Mouse (Mus musculus) urinary bladder, postnatal 10 days (tissue): ENCODE measurements around the gene Lamtor5.
A peak's percentile ranks its signal among the peaks of the same experiment; 100 is the strongest.
"Not testable (repeated sequence)": the region's sequence is repeated elsewhere in the genome, so short reads cannot be mapped to it uniquely, and the experiment has no call there.

Experiments
- DNase-seq: peaks from one replicate; pipeline ENCODE4 v3.0.0; 2022; ENCODE audit warnings: low spot score

Lamtor5 gene

DNA sequence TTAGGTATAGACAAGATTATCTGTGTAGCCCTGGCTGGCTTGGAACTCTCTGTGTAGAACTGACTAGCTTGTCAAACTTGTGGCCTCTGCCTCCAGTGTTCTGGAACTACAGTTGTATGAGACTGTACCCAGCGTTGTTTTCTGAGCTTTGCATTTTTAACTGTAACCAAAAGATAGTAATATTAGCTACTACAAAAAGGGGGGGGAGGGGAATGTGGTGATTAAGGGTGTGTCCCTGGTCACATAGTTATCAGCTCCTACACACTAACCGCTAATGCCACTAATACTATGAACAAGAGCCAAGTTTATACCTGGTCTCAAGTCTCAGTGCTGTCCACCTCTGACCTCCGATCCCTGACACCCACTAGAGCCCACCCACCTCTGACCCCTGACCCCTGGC is 6.2 kb upstream of the Lamtor5 start:
- no peak for DNase-seq

DNA sequence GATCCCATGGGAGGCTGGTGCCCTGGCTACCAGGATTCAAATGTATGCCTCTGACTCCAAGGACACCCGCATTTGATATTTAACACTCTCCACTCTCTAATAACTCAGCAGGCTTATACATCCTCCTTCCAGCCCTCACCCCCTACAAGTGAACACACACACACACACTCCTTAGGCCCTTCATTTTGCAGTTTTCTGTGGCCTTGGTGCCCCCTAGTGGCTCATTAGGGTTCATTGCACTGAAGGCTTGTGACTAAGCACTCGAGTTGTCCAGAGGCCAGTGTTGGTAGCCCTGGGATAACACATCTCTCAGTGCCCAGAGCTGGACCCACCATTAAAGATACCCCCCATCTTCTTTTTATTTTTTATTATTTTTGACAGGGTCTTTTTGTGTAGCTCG is 4.8 kb upstream of the Lamtor5 start:
- DNase-seq = no peak

GRCm38 (mm10) chr3:107275351-107275750 is 3.3 kb upstream of the Lamtor5 start:
- no peak for DNase-seq

GRCm38 (mm10) chr3:107275996-107276395 is 2.7 kb upstream of the Lamtor5 start:
- DNase-seq = no peak

- no peak for DNase-seq
Measured at GRCm38 (mm10) chr3:107276626-107277025, 2.0 kb upstream of the Lamtor5 start.

DNA sequence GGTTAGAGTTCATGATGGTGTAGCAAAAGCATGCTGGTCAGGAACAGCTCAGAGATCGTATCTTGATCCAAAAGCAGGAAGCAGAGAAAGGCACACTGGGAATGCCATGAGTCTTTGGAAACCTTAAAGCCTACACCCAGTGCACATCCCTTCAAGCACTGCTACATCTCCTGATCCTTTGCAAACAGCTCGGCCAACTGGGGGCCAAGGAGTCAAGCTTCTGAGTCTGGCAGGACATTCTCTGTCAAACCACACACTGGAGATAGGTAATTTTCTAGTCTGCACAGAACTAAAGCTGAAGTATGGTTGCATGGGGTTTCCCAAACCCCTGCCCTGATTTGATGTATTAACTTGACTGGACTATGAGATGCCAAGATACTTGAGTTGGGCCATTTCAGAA is 7.5 kb downstream of the Lamtor5 start:
- no peak for DNase-seq

DNA sequence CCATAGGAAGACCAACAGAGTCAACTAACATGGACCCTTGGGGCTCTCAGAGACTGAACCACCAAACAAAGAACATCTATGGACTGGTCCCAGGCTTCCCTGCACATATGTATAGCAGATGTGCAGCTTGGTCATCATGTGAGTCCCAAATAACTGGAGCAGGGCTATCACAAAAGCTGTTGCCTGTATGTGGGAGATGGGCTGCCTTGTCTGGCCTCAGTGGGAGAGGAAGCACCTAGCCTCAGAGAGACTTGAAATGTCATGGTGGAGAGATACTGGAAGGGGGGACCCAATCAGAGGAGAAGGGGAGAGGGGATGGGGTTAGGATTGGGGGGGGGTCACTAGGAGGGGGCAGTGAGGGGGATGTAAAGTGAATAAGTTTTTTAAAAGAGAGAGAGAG is 8.7 kb downstream of the Lamtor5 start:
- DNase-seq = no peak

- no peak for DNase-seq
Measured at GRCm38 (mm10) chr3:107290764-107291381, 12.2 kb downstream of the Lamtor5 start, which contains the start of gene Slc16a4. TSS of gene Slc16a4 (plus strand) at chr3:107291230.

GRCm38 (mm10) chr3:107295672-107296360 is 17.2 kb downstream of the Lamtor5 start:
- no peak for DNase-seq

GRCm38 (mm10) chr3:107296917-107297316 is 18.3 kb downstream of the Lamtor5 start:
- DNase-seq = not testable (repeated sequence)

GRCm38 (mm10) chr3:107317338-107317737 is 38.7 kb downstream of the Lamtor5 start:
- no peak for DNase-seq

DNA sequence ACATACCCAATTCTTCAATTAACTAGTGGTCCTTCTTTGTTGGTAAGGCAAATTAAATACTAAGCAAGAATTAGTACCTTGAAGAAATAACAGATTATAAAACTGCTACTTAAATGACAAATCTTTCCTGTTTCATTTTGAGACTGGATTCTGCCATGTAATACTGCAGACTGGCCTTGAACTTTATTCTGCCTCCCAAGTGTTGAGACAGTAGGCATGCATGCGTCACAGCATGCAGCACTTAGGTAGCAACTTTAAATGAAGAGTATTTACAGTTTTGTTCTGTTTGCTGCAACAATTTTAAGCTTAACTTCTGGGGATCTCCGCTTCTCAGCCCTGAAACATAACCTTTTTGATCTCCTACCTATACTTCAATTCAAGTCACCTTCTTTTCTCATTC is 42.5 kb downstream of the Lamtor5 start:
- DNase-seq = no peak

- DNase-seq = no peak
Measured at GRCm38 (mm10) chr3:107321776-107322175, 43.1 kb downstream of the Lamtor5 start.

- DNase-seq = no peak
Measured at GRCm38 (mm10) chr3:107326442-107326841, 47.8 kb downstream of the Lamtor5 start.

DNA sequence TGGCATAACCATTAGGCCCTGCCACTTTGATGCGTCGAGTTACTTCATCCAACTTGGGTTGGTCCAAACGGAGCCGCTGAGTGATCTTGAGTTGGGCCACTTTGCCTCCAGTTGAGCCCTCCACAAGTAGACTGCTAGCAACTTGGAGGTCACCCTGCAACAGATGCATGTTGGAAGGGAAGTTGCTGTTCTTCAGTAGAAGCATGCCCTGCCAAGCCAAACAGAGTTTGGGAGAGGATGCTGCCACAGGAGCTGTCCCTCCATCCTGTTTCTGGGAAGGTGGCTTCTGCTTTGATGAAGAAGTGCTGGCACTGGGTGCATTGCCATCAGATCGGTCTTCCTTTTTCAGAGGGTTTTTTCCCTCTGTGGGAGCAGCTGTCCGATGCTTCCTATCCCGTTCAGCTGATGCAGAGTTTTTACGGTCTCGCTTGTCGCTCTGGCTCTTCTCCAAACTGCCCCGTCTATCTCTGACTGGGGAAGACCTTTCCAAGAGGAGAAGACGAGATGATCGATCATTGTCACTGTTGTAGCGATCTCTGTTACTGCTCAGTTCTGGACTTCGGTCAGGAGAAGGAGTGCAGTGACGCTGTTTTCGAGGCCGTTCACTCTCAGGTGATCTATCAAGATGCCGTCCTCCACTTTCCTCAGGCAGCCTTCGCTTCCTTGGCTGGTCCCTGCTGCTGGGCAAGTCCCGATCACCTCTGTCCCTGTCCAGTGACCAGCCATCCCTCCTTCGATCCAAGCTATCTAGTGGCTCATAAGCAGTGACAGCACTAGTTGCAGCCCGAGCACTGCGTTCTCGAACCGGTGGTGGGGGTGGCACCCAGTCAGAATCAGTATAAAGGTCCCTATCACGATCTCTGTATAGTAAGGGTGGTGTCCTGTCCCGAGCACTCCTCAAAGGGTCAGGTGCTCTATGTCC is 52.1 kb downstream of the Lamtor5 start:
- DNase-seq = no peak

- DNase-seq = no peak
Measured at GRCm38 (mm10) chr3:107331746-107332126, 53.1 kb downstream of the Lamtor5 start.

DNA sequence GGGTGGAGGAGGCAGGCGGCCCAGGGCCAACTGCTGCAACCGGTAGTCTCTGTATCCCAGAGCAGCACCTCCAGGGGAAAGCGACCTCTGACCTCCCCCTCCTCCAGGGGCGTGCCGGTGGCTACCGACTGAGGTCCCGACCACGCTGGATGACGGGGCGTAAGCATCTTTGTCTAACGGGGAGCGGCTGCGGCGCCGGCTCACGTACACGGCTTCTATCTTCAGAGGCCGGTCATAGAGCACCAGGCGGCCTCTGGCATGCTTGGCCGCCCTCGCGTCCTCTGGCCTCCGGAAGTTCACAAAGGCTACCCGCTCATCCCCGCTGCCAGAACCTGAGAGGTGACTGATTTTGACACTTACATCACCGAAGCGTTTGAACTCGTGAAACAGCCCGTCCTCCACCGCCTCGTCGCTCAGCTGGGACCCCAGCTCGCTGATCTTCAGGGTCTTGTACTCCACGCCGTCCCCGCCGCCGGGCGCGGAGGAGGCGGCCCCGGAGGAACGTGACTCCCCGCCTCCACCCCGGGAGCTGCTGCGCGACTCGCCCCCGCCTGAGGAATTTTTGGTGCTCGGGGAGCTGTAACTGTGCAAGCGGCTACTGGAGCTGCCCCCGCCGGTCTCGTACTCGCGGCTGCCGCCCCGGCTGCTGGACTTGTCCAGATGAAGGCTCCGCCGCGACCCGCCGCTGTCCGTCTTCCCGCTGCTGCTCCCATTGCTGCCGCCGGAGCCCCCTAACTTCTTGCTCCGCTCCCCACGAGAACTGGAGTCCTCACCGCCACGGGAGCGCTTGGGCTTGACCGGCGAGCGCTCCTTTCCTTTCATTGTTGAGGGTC is 53.7 kb downstream of the Lamtor5 start:
- DNase-seq = peak; percentile 25

DNA sequence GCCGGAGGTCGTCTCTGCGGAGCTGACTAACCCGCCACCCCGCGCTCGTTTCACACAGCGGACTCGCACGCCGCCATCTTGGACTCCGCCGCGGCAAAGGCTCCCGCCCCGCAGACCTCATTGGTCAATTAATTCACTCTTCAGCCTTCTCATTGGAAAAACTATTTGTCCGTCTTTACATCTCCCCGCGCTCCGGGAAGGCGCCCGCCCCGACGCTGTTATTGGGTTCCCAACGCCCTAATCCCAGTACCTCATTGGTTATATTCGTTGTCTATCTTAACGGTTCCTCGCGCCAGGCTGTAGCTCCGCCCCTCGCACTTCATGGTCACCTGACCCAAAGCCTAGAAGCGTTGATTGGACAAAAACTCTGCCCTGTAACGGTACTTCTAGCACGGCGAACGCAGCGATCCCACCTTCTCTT is 54.3 kb downstream of the Lamtor5 start:
- peak; percentile 65 for DNase-seq
